Comparison of ENCODE assay signal across 9 mouse cellular contexts in the genomic region with DNA sequence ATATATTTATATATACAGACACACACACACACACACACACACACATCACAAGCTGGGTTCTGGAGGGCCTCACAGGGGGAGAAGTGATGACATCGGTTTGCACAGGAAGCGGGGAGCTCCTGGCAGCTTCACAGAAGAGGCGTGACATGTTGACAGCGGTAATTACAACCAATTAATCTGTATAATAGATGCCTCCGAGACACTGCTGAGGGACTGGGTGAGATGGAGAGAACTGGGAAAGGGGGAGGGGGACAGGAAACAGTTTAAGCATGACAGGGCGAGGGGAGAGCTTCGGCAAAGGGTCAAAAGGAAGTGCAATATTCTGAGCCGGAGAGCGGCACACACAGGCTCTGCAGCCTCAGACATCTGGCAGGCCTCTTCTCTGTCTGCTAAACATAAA.
DNase-seq lines count a peak whose midpoint lies in the region; ATAC-seq and TF ChIP-seq lines count a peak whose summit lies in the region.
"Had no signal": no experiment of that assay in that cellular context is flagged by ENCODE, and none has a peak within 500 bp of the region (broad histone marks: within the 10 kb centered on the region; RNA-seq: fewer than 3 reads in every experiment).

No protein-coding gene starts in this region.

- peaks cover 8% of the 10 kb centered on the region for H3K4me1 ChIP-seq in forebrain, embryonic 11.5 days (replicated peaks; ENCODE audit: control insufficient read depth, insufficient read depth, low read length)
- H3K4me1 ChIP-seq in hindbrain, postnatal 0 days (ENCODE audit: insufficient read depth, low read length), result peaks cover 6% of the 10 kb centered on the region; the same call in 1 of the 2 replicates
- peaks cover 14% of the 10 kb centered on the region for H3K4me1 ChIP-seq in liver, embryonic 13.5 days (replicated peaks)

- 0 out of 2 replicates have a peak overlapping the region, but pooled peaks have one; percentile 5 for H3K4me2 ChIP-seq in forebrain, embryonic 11.5 days (ENCODE audit: low read depth, low read length, severe bottlenecking)
- H3K4me2 ChIP-seq in hindbrain, postnatal 0 days (ENCODE audit: low read depth, low read length), result peak overlapping the region; percentile 36; the same call in 1 of the 2 replicates
- peak overlapping the region; percentile 28 for H3K4me2 ChIP-seq in liver, embryonic 13.5 days

- H3K9me3 ChIP-seq in forebrain, embryonic 11.5 days (ENCODE audit: control insufficient read depth, low read length), result no peaks in the 10 kb centered on the region
- no peaks in the 10 kb centered on the region for H3K9me3 ChIP-seq in hindbrain, postnatal 0 days (ENCODE audit: low read length)
- H3K9me3 ChIP-seq in liver, embryonic 13.5 days (replicated peaks), result no peaks in the 10 kb centered on the region

- intact Hi-C loops in gastrocnemius, postnatal 14 days (cut with DNase I; ENCODE audit: low total_unique reads), result no loop called here

- no peak for TF ChIP-seq CTCF in hindbrain, postnatal 0 days (IDR thresholded peaks at IDR 0.05; ENCODE audit: low read depth)

- peak overlapping the region; percentile 66; the same call in 1 of the 2 replicates for H3K27ac ChIP-seq in forebrain, embryonic 11.5 days (ENCODE audit: low read depth, low read length)
- H3K27ac ChIP-seq in hindbrain, postnatal 0 days, result no peak overlapping the region
- 0 out of 2 replicates have a peak overlapping the region, but pooled peaks have one; percentile 11 for H3K27ac ChIP-seq in liver, embryonic 13.5 days

- H3K27me3 ChIP-seq in forebrain, embryonic 11.5 days (ENCODE audit: control insufficient read depth, insufficient read depth, low read length), result no peaks in the 10 kb centered on the region
- no peaks in the 10 kb centered on the region for H3K27me3 ChIP-seq in hindbrain, postnatal 0 days (ENCODE audit: insufficient read depth, low read length)
- H3K27me3 ChIP-seq in liver, embryonic 13.5 days, result no peaks in the 10 kb centered on the region
- H3K27me3 ChIP-seq: CH12.LX had no signal

- DNase-seq in gastrocnemius, postnatal 14 days, result peak; percentile 13
- DNase-seq in gastrocnemius, adult 18-20 months (ENCODE audit: low spot score), result no peak
- peak; percentile 60 for DNase-seq in forebrain, embryonic 11.5 days (ENCODE audit: low spot score)
- DNase-seq in hindbrain, postnatal 0 days (ENCODE audit: low spot score), result peak; percentile 59
- DNase-seq in liver, embryonic 13.5 days, result no peak
- DNase-seq in neural tube, embryonic 10.5 days (ENCODE audit: extremely low spot score, low spot score), result peak; percentile 53
- no peak for DNase-seq in adrenal gland, adult 8-10 months

- no peak overlapping the region for H3K4me3 ChIP-seq in forebrain, embryonic 11.5 days (ENCODE audit: low read depth, low read length)
- H3K4me3 ChIP-seq in hindbrain, postnatal 0 days (ENCODE audit: low read length), result no peak overlapping the region
- no peak overlapping the region for H3K4me3 ChIP-seq in liver, embryonic 13.5 days (replicated peaks)

- no peaks in the 10 kb centered on the region for H3K36me3 ChIP-seq in forebrain, embryonic 11.5 days (ENCODE audit: control insufficient read depth, insufficient read depth, low read length)
- H3K36me3 ChIP-seq in hindbrain, postnatal 0 days (ENCODE audit: insufficient read depth, low read length), result no peaks in the 10 kb centered on the region
- no peaks in the 10 kb centered on the region for H3K36me3 ChIP-seq in liver, embryonic 13.5 days

- peak; percentile 87 for ATAC-seq in forebrain, embryonic 11.5 days (replicated peaks; ENCODE audit: low FRiP score)
- peak; percentile 85 for ATAC-seq in hindbrain, postnatal 0 days
- ATAC-seq in liver, embryonic 13.5 days (ENCODE audit: low read depth), result peak; percentile 65
- ATAC-seq in erythroblast, adult 5-6 weeks (replicated peaks; ENCODE audit: low FRiP score, poor library complexity, severe bottlenecking), result no peak

- 27% methylated on average over 9 of the region's 9 CpGs for WGBS in forebrain, embryonic 11.5 days
- 6% methylated on average over 9 of the region's 9 CpGs for WGBS in hindbrain, postnatal 0 days
- 16% methylated on average over 9 of the region's 9 CpGs for WGBS in liver, embryonic 13.5 days (ENCODE audit: insufficient replicate concordance)

- H3K9ac ChIP-seq in forebrain, embryonic 11.5 days (ENCODE audit: low read length), result no peak overlapping the region
- H3K9ac ChIP-seq in hindbrain, postnatal 0 days (replicated peaks; ENCODE audit: low read length), result no peak overlapping the region
- no peak overlapping the region for H3K9ac ChIP-seq in liver, embryonic 13.5 days

Comparison
In these comparisons a context has a peak if more than half of its experiments do, and no peak if none do; other contexts are left out.
1. DNase-seq: peak in gastrocnemius, postnatal 14 days (single experiment), forebrain, embryonic 11.5 days (single experiment), hindbrain, postnatal 0 days (single experiment) and neural tube, embryonic 10.5 days (single experiment); none in gastrocnemius, adult 18-20 months (single experiment), liver, embryonic 13.5 days (single experiment) and adrenal gland, adult 8-10 months (single experiment).
2. Peak in every context shown above with its lines, with median percentiles within 50 percentile points of each other: H3K4me2 ChIP-seq.